Mouse (Mus musculus): Measurements from ENCODE around the gene Gm10134. TPM values are rescaled to one million over a fixed set of nuclear protein-coding genes. Genes with fewer than 3 reads are reported as not detected.
"Not testable (repeated sequence)": the region's sequence is repeated elsewhere in the genome, so short reads cannot be mapped to it uniquely, and the experiment has no call there.

Gm10134 gene
- 1 to 10 TPM; 2.6 to 3.3 TPM for total RNA-seq (2021)
- long read RNA-seq, experiment 1 = 0 reads
- long read RNA-seq, experiment 2 = 0 reads

- DNase-seq = no peak
Observed at GRCm38 (mm10) chr2:28505795-28506194, at the start of gene Gm10134. Gene Gm10134 (plus strand): TSS chr2:28506095.

- no peak for DNase-seq
Observed at GRCm38 (mm10) chr2:28456616-28457015, 49.3 kb upstream of the Gm10134 start.

GRCm38 (mm10) chr2:28463919-28464318 is 42.0 kb upstream of the Gm10134 start:
- peak; percentile 63 to 73 for DNase-seq

- no peak for DNase-seq
Observed at GRCm38 (mm10) chr2:28464919-28465318, 41.0 kb upstream of the Gm10134 start.

GRCm38 (mm10) chr2:28465836-28466518 is 39.9 kb upstream of the Gm10134 start, which contains the start of gene 1700007K13Rik:
Gene 1700007K13Rik (minus strand): TSS chr2:28466332.
- peak; percentile 86 to 87 for DNase-seq

GRCm38 (mm10) chr2:28467860-28468485 is 37.9 kb upstream of the Gm10134 start, which contains the start of gene Mrps2:
Gene Mrps2 (plus strand): TSS chr2:28468066.
- DNase-seq = peak; percentile 90 to 94

- peak; percentile 11 to 19 for DNase-seq
Observed at GRCm38 (mm10) chr2:28468486-28469225, 37.2 kb upstream of the Gm10134 start.

- DNase-seq = no peak
Observed at GRCm38 (mm10) chr2:28469461-28469860, 36.4 kb upstream of the Gm10134 start.

GRCm38 (mm10) chr2:28470591-28470990 is 35.3 kb upstream of the Gm10134 start:
- DNase-seq = no peak

- DNase-seq = not testable (repeated sequence)
Observed at GRCm38 (mm10) chr2:28472011-28472410, 33.9 kb upstream of the Gm10134 start.

- not testable (repeated sequence) for DNase-seq
Observed at GRCm38 (mm10) chr2:28477993-28478392, 27.9 kb upstream of the Gm10134 start.

- DNase-seq = no peak
Observed at GRCm38 (mm10) chr2:28479208-28480204, 26.4 kb upstream of the Gm10134 start.

- DNase-seq = no peak
Observed at GRCm38 (mm10) chr2:28483861-28484260, 22.0 kb upstream of the Gm10134 start.

- no peak for DNase-seq
Observed at GRCm38 (mm10) chr2:28494521-28494920, 11.4 kb upstream of the Gm10134 start.

GRCm38 (mm10) chr2:28495207-28495756 is 10.6 kb upstream of the Gm10134 start:
- peak in 1 of 2 experiments; percentile 52 for DNase-seq

GRCm38 (mm10) chr2:28495801-28496595 is 9.9 kb upstream of the Gm10134 start:
- no peak for DNase-seq

GRCm38 (mm10) chr2:28496671-28497070 is 9.2 kb upstream of the Gm10134 start, which contains the start of gene Gbgt1:
Gene Gbgt1 (plus strand): TSS chr2:28496891.
- DNase-seq = no peak

GRCm38 (mm10) chr2:28497561-28497960 is 8.3 kb upstream of the Gm10134 start:
- DNase-seq = no peak

GRCm38 (mm10) chr2:28498431-28498830 is 7.5 kb upstream of the Gm10134 start:
- DNase-seq = no peak

- DNase-seq = no peak
Observed at GRCm38 (mm10) chr2:28502987-28503386, 2.9 kb upstream of the Gm10134 start.

Data from adrenal gland, postnatal 36 days (tissue).